Mouse (Mus musculus): ENCODE data around the gene Cers3.

Cers3 gene

GRCm38 (mm10) chr7:66743377-66743781 is at the start of gene Cers3:
TSS of gene Cers3 (plus strand) at chr7:66743504.
- no peak for DNase-seq

- no peak for DNase-seq
These were observed 48.8 kb upstream of the Cers3 start for GRCm38 (mm10) chr7:66694467-66694866.

GRCm38 (mm10) chr7:66702721-66703120 is 40.6 kb upstream of the Cers3 start:
- DNase-seq, result no peak

- DNase-seq, result no peak
These were observed 38.7 kb upstream of the Cers3 start for GRCm38 (mm10) chr7:66704631-66705030.

- DNase-seq, result no peak
These were observed 32.1 kb upstream of the Cers3 start for GRCm38 (mm10) chr7:66711166-66711565.

GRCm38 (mm10) chr7:66724514-66724913 is 18.8 kb upstream of the Cers3 start:
- DNase-seq, result no peak

GRCm38 (mm10) chr7:66724954-66725353 is 18.4 kb upstream of the Cers3 start:
- DNase-seq, result no peak

- DNase-seq, result no peak
These were observed 15.2 kb upstream of the Cers3 start for GRCm38 (mm10) chr7:66728072-66728471.

- DNase-seq, result no peak
These were observed 14.1 kb upstream of the Cers3 start for GRCm38 (mm10) chr7:66729232-66729631.

- no peak for DNase-seq
These were observed 9.9 kb upstream of the Cers3 start for GRCm38 (mm10) chr7:66733431-66733830.

- DNase-seq, result no peak
These were observed 9.4 kb upstream of the Cers3 start for GRCm38 (mm10) chr7:66733882-66734281.

GRCm38 (mm10) chr7:66734466-66734865 is 8.8 kb upstream of the Cers3 start:
- no peak for DNase-seq

GRCm38 (mm10) chr7:66734993-66735392 is 8.3 kb upstream of the Cers3 start:
- DNase-seq, result no peak

GRCm38 (mm10) chr7:66737418-66737817 is 5.9 kb upstream of the Cers3 start:
- no peak for DNase-seq

GRCm38 (mm10) chr7:66741008-66741407 is 2.3 kb upstream of the Cers3 start:
- no peak for DNase-seq

GRCm38 (mm10) chr7:66741412-66741811 is 1.9 kb upstream of the Cers3 start:
- no peak for DNase-seq

- DNase-seq, result no peak
These were observed 3.7 kb downstream of the Cers3 start for GRCm38 (mm10) chr7:66746972-66747371.

- no peak for DNase-seq
These were observed 6.7 kb downstream of the Cers3 start for GRCm38 (mm10) chr7:66749998-66750397.

- no peak for DNase-seq
These were observed 10.5 kb downstream of the Cers3 start for GRCm38 (mm10) chr7:66753816-66754215.

- no peak for DNase-seq
These were observed 12.3 kb downstream of the Cers3 start for GRCm38 (mm10) chr7:66755611-66756010.

GRCm38 (mm10) chr7:66769902-66770301 is 26.6 kb downstream of the Cers3 start:
- DNase-seq, result no peak

GRCm38 (mm10) chr7:66770706-66771105 is 27.4 kb downstream of the Cers3 start:
- DNase-seq, result no peak

GRCm38 (mm10) chr7:66771252-66771651 is 27.9 kb downstream of the Cers3 start:
- no peak for DNase-seq

- DNase-seq, result no peak
These were observed 36.1 kb downstream of the Cers3 start for GRCm38 (mm10) chr7:66779411-66779810.

GRCm38 (mm10) chr7:66779944-66780942 is 36.9 kb downstream of the Cers3 start:
- no peak for DNase-seq

Data from cerebellum, adult 11 months (tissue).